Mouse (Mus musculus) thymus, adult 18-20 months (tissue): ENCODE measurements around the gene Fut11.

ENCODE experiments used
- DNase-seq, 2 experiments: peaks; one replicate each; pipeline ENCODE4 v3.0.0; 2022; ENCODE audit warnings: mixed read lengths in 2 of 2

The Fut11 gene

DNA sequence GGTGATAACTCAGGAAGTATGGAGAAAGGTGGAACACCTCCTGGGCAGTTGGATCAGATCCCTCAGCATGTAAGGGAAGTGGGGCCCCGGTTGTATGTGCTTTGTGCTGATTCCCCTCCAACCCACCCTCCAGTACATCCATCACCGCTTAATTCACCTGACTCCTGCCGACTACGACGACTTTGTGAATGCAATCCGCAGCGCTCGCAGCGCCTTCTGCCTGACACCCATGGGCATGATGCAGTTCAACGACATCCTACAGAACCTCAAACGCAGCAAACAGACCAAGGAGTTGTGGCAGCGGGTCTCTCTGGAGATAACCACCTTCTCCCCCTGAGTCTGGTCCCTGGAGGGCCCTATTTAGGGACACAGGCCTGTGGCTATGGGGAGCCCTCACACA lies 28.2 kb downstream of the Fut11 start:
- no peak for DNase-seq

DNA sequence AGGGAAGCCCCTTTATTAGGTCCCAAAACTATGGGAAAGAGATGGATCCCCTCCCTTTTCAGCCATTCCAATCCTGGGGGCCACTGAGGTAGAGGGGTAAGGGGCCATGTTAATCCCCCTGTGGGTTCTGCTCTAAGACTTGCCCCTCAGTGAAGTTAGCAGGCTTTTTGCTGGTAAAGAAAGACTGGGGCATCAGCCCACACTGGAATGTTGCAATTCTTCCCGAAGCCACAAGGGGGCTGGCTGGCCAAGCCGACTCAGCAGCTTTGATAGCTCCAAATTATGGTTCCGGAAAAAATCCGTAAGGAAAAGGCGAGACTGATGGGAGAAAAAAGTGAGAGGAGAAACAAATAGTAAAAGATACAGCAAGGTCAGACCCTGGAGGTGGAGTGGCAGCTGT lies 29.3 kb downstream of the Fut11 start:
- DNase-seq, result no peak

DNA sequence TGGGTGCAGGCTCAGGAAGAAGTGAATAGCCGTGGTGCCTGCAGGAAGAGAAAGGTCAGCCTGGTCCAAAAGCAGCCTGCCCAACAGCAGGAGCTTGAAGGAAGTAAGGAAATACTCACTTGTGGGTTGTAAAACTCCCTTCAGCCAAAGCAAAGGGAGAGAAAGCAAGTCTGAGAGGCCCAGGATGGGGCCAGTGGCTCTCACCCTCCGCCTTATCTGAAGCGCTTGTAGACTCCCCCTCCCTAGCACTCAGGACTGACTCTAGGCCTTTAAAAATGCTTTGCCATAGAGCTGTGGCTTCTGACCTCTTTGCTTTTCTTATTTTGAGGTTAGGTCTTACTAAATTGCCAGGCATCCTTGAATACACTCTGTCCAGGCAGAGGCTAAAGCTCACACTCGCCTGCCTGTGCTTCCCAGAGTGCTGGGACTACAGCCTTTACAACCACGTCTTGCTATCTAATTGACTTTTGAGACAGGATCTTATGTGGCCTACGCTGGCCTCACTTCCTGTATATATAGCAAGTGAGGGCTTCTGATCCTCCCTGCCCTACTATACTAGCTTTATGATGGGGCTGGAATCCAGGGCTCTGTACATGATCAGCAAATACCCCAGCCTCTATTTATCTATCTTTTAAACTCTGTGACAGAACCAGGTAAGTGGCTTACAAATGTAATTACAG lies 31.0 kb downstream of the Fut11 start:
- DNase-seq, result no peak

DNA sequence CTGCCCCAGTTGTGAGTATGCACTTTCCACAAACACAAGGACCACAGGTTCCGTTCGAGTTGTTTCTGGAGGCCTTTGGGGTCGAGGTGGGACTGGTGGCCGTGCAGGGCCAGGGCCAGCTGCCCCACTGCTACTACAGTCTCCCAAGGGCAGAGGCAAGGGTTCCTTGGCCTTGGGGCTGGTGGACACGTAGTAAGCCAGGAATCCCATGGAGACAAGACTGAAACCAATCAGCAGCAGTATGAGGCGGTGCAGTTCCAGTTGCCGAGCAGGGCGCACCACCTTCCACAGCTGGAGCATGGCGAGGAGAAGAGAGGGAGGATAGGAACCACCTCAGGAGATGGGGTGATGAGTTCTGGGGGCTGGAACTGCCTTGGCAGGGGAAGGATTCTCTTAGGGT lies 35.1 kb downstream of the Fut11 start:
- DNase-seq, result no peak

DNA sequence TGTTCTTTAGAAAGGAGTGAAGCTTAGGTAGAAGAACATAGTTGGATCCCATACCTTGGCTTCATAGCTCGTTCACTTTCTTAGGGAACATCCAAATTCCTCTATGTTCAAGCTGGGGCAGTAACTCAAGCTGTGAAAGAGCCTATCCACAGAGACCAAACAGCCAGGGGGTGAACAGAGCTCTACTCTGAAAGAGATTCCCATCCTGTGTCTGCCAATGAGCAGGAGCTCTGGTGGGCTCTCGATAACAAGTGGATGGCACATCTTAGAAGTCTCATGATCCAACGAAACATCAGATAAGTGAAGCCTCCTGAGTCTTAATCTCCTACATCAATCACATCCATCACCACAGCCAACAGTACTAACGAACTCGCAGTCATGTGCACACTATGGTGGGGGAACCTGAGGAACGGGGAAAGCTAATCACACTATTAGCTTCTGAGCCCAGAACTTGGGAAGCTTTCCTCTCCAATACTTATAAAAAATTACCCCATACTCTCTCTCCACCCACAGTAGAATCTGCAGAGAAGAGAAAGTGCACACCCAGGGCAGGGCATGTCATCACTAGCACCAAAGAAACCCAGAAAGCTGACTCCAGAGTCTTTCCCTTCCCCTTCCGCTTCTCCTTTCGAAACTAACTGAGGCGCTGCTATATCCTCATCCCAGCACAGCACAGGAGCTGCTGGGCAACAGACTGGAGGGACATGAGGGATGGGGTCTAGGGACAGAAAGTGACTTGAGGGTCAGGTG lies 36.3 kb downstream of the Fut11 start:
- no peak for DNase-seq

DNA sequence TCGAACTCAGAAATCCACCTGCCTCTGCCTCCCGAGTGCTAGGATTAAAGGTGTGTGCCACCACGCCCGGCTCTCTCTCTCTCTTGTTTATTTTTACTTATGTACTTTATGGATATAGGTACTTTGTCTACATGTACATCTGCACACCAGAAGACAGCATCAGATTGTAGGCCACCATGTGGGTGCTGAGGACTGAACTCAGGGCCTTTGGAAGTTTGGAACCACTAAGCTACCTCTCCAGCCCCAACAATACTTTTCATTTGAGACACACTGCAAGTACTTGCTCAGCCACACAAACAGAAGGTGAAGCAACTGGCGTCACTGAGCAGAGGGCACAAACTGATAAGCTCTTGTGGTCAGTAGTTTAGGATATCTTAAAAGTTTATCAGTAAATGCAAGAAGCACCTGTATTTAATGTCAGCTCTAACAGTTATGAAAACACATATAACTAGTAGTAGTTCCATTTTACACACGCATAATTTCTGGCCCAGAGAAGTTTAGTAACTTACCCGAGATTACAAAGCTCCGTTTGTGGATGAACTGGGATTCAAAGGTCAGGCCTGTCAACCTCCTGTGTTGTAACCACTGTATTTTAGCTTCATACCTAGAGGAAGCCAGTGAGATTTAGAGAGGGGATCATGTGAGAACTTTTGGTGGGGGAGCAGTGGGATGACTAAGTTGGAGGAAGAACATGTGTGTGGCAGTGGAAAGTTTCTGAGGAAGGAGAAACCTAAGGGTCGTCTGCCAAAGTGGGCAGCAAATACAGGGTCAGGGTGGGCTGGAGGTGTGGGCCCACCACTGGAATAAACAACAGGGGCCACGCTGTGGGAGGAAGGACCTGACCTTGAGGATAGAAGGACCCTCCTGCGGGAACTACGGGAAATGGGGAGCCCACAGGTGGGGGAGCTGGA lies 38.5 kb downstream of the Fut11 start:
- no peak for DNase-seq

DNA sequence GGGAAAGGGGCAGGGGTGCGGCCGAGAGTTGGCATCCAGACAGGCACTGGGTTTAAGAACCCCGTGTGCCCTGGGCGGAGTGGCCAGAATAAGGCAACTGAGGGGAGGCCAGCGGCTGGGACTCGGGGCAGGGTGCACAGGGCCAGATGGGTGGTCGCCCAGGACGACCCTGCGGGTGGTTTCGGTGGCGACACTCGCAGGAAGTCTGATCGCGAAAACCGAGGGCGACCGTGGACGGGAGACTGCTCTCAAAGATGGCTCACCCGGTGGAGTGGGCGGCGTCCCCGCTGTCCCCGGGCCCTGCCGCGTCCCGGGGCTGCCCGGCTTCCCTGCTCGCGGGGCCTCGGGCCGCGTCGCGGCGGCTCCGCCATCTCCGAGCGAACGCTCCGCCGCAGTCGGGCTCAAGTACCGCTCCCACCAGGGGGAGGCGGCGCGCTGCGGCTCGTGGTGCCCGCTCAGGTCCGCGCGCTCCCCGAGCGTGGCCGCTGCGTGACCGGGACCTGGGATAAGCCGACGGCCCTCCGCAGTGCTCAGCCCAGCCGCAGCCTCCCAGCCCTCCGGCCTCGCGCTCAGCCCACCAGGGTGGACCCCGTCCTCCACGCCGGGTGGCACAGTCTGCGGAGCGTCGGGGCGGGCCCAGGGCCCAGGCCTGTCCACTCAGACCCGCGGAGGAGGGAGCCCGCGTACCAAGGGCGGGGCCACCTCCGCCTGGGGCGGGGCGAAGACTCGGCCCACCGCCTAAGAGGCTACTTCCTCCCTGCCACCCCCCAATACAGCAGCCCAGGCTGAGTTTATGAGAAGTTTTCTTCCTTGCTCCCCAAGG lies 39.4 kb downstream of the Fut11 start, which contains the start of gene Ndst2:
Ndst2 (minus strand) TSS at position 611 of the 823 bp plus-strand sequence.
- peak; percentile 68 to 72 for DNase-seq

DNA sequence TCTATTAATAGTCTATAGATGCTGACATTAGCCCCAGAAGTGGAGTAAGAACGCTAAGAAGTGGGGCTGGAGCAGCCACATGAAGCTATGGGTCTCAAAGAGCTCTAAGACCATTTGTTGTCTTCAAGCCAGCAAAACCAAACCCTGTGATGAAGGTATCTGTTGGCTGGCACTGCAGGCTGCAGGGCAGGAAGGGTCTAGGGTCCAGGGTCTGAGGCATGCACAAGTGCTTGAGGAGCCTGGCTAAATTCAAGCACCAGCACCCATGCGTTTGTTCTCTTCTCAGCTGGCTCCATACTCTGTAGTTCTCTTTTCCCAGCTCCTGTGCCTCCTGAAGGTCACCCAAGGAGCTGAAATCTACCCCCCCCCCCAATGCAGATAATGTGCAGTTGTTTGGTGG lies 40.3 kb downstream of the Fut11 start:
- DNase-seq, result no peak

DNA sequence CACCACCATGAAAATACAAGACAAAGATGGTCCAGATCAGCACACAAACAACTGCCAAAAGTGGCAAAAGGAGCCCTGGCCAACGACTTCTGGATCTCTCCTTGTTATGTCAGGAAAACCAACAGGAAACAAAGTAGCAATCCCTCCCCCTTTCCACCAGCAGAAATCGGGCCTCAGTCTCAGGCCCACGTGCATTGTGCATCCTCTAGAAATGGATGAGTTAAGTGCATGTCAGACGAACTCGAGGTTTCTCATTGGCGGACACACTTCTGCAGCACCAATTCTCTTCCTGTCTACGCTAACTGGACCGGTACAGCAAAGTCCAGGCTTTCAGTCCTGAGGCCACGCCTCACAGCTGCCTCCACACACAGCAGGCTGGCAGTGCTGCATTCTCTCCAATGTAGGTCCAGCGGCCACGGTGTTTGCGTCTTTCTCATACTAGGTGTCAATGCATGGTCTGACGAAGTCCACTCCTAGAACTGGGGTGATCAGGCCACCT lies 41.2 kb downstream of the Fut11 start:
- DNase-seq, result no peak

DNA sequence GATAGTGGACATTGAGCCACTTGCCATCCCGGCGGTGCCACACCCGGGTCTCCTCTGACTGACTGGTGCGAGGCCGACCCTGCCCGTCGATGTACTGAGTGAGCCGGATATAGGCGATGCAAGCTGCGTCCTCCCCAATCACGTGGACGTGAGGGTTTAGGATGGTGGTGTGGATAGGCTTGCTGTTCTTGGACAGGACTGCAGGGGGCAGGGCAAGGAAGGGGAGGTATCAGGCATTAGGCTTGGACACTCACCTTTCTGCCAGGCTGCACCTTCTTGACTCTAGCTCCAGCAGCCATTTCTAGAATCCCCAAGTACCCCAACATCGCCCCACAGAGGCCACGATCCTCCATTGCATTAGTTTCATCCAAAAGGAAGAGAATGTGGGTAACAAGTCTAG lies 42.5 kb downstream of the Fut11 start:
- DNase-seq, result no peak

DNA sequence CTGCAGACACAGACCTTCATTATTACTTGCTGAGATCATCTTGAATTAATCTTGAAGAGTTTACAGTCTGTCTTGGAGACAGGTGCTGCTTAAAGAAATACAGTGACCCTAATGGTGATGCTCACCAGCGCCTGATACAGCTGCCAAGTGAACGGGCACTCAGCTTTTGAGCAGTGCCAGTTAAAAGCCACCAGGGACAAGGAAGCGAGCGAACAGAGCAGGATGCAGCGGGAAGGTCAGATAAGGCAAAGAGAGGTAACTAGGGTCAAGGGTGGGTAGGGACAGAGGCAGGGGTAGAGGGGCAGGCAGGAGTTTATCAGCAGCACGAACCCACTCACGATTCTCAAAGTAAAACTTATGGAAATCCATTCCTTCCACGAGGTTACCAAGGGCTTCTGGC lies 43.7 kb downstream of the Fut11 start:
- DNase-seq, result no peak

DNA sequence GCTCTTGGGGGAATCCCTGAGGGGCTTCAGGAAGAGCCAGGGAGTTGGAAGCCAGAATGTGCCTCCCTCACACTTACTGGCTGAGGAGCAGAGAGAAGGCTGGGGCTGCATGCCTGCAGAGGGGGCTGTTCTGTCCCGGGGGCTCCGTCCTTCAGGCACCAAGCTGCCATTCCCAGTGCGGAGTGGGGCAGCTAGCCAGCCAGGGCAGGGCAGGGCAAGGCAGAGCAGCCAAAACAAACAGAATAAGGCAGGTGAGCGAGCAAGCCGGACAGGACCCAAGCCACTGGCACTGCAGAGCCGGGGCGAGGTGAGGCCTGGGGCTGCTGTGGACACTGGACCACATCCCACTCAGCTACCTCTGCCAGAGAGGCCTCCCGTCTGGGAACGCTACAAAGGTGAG lies 46.5 kb downstream of the Fut11 start:
- no peak for DNase-seq

DNA sequence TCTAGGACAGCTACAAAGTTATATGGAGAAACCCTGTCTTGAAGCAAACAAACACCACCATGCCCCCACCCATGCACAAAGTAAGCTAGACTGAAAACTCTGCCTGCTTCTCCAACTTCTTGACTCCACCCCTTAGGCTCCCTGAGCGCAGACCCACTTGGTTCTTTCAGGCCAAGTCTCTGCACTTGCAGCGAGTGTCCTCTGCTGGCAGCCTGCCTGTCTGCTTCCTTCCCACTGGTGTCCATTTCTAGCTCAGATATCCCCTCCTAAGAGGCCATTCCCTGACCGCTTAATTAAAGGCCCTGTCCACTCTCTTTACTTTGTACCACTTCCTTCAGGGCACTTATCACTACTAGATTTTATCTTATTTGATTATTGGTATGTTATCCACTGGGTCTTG lies 48.8 kb downstream of the Fut11 start:
- no peak for DNase-seq

DNA sequence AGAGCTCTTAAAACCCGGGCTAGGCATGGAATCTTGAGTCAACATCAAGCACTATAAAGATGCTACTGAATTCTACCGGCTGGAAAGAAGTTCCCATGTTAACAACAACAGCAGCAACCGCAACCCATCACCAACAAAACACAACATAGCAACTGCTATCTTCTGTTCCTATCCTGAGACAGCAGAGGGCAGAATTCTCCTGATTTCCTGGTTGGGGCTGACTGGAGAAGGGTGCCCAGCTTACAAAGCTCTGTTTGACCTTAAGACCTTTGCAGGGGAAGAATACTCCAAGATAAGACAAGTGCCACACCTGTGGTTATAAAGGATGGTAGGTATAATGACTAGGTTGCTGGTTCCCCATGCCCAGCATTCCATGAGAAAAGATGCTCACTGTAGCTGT lies 52.2 kb downstream of the Fut11 start:
- DNase-seq, result no peak

DNA sequence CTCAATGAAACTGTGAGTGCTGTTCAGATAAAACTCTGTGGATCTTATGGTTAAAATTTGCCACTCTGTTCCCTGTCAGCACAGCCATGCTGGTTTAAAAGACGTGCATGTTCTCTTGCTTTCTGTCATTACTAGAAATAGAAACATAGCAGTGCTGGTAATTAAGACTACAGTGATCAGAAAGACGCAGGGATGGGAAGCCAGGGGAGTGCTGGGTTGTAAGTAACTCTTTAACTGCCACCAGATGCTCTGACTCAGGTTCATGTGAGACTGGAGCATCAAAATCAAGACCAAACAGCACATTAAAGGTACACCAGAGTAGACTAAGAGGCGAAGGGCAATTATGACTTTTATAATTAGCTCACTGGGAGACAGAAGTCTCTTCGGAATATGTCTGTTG lies 53.6 kb downstream of the Fut11 start:
- DNase-seq, result no peak

DNA sequence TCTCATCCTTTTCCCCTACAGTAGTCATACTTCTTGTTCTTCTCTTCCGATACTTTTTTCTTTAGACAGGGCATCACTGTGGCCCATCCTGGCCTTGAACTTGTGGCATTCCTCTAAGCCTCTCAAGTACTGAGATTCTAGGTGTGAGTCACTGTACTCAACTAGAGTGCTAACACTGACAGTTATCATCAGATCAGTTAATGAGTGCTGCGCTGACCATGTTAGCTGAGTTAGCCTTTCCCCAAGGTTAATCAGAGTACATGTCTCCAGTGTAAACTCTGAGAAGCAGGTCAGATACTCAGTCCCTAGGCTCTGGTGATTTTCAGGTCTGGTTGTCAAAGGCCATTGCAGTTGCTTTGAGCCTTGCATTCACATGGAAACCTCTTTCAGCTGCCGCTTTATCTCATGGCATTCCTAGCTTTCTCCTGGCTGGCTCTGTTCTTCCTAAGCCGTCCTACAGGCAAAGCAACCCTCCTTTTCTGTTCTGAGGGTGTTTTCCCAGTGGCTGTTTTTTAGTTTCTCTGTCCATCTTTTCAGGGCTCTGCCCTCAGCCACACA lies 54.8 kb downstream of the Fut11 start:
- no peak for DNase-seq

DNA sequence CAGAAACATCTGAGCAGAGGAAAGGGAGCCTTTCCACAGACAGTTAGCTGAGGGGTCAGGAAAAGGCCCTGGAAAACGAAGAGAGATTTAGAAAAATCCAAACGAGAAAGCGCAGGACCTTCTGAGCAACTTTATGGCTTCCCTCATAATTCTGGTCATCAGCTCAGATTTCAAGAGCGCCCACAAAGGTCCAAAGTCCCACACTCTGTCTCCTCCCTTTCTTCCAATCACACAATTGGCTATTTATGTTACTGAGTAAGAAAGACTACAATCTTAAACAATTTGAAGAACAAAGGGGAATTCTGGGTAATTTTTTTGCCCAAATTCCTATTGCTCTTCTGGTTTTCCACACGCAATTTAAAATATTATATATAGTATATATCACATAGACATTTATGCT lies 55.7 kb downstream of the Fut11 start:
- no peak for DNase-seq
